Mouse (Mus musculus) urinary bladder, postnatal 4 days (tissue): Measurements from ENCODE around the gene Anapc5.

Experiments
- DNase-seq, 2 experiments: peaks; one replicate each; pipeline ENCODE4 v3.0.0; 2021 to 2022; ENCODE audit warnings: low spot score in 2 of 2

The Anapc5 gene

GRCm38 (mm10) chr5:122820777-122821523, at the start of gene Anapc5:
Anapc5 (minus strand) TSS chr5:122821339.
- DNase-seq = peak; percentile 92 to 93

GRCm38 (mm10) chr5:122863053-122863452, 41.9 kb upstream of the Anapc5 start:
- no peak for DNase-seq

- no peak for DNase-seq
Observed at GRCm38 (mm10) chr5:122855858-122856257, 34.7 kb upstream of the Anapc5 start.

- no peak for DNase-seq
Observed at GRCm38 (mm10) chr5:122852611-122853010, 31.5 kb upstream of the Anapc5 start.

- DNase-seq = peak in 1 of 2 experiments; percentile 67
Observed at GRCm38 (mm10) chr5:122850319-122851002, 29.3 kb upstream of the Anapc5 start.

- DNase-seq = peak; percentile 97 to 98
Observed at GRCm38 (mm10) chr5:122849521-122850318, 28.6 kb upstream of the Anapc5 start, which contains the start of gene Rnf34. Rnf34 (plus strand) TSS chr5:122850048.

- DNase-seq = no peak
Observed at GRCm38 (mm10) chr5:122843799-122844198, 22.7 kb upstream of the Anapc5 start.

- no peak for DNase-seq
Observed at GRCm38 (mm10) chr5:122841126-122841525, 20.0 kb upstream of the Anapc5 start.

- no peak for DNase-seq
Observed at GRCm38 (mm10) chr5:122832996-122833395, 11.9 kb upstream of the Anapc5 start.

GRCm38 (mm10) chr5:122832536-122832935, 11.4 kb upstream of the Anapc5 start:
- DNase-seq = no peak

- no peak for DNase-seq
Observed at GRCm38 (mm10) chr5:122825099-122825498, 4.0 kb upstream of the Anapc5 start.

- no peak for DNase-seq
Observed at GRCm38 (mm10) chr5:122824450-122824849, 3.3 kb upstream of the Anapc5 start.

- no peak for DNase-seq
Observed at GRCm38 (mm10) chr5:122823976-122824375, 2.8 kb upstream of the Anapc5 start.

GRCm38 (mm10) chr5:122822441-122822840, 1.3 kb upstream of the Anapc5 start:
- DNase-seq = no peak

GRCm38 (mm10) chr5:122821524-122821885, 366 bp upstream of the Anapc5 start:
- no peak for DNase-seq

- DNase-seq = no peak
Observed at GRCm38 (mm10) chr5:122812699-122813098, 8.4 kb downstream of the Anapc5 start.

GRCm38 (mm10) chr5:122811364-122812079, 9.6 kb downstream of the Anapc5 start:
- DNase-seq = peak in 1 of 2 experiments; percentile 42

- DNase-seq = no peak
Observed at GRCm38 (mm10) chr5:122805503-122805902, 15.6 kb downstream of the Anapc5 start.

GRCm38 (mm10) chr5:122802706-122803105, 18.4 kb downstream of the Anapc5 start:
- DNase-seq = no peak

- DNase-seq = no peak
Observed at GRCm38 (mm10) chr5:122801684-122802083, 19.5 kb downstream of the Anapc5 start.

GRCm38 (mm10) chr5:122800345-122801010, 20.7 kb downstream of the Anapc5 start:
- no peak for DNase-seq
